Mouse (Mus musculus) embryonic facial prominence, embryonic 12.5 days (tissue): ENCODE measurements around the gene Mettl26. TPM values are rescaled to one million over a fixed set of nuclear protein-coding genes. Genes with fewer than 3 reads are reported as not detected.

Experiments used
- ATAC-seq: fragments of 200-750 bp; cut with Nextera tagmentation; 2 replicates; pipeline ENCODE4 v1.8.0; 2017; ENCODE audit not compliant: insufficient number of reproducible peaks, insufficient read depth, low FRiP score, low TSS enrichment
- H3K27ac ChIP-seq: fragments of 300-500 bp; sonication (generic); 2 replicates; pipeline ENCODE4 v1.5.1; 2016; ENCODE audit warnings: mild to moderate bottlenecking
- H3K27me3 ChIP-seq: fragments of 300-500 bp; sonication (generic); 2 replicates; pipeline ENCODE4 v1.6.1; 2016; ENCODE audit warnings: mild to moderate bottlenecking, moderate library complexity
- H3K36me3 ChIP-seq: fragments of 300-500 bp; sonication (generic); 2 replicates; pipeline ENCODE4 v1.6.1; 2016; ENCODE audit warnings: mild to moderate bottlenecking
- H3K4me1 ChIP-seq: fragments of 300-500 bp; sonication (generic); 2 replicates; pipeline ENCODE4 v1.6.1; 2016
- H3K4me2 ChIP-seq: fragments of 300-500 bp; sonication (generic); replicated peaks from 2 replicates; pipeline ENCODE4 v1.6.1; 2016; ENCODE audit warnings: mild to moderate bottlenecking, moderate library complexity
- H3K4me3 ChIP-seq: fragments of 300-500 bp; sonication (generic); 2 replicates; pipeline ENCODE4 v1.5.1; 2016; ENCODE audit warnings: mild to moderate bottlenecking
- H3K9ac ChIP-seq: fragments of 300-500 bp; sonication (generic); 2 replicates; pipeline ENCODE4 v1.6.1; 2016; ENCODE audit warnings: mild to moderate bottlenecking, moderate library complexity
- H3K9me3 ChIP-seq: fragments of 300-500 bp; sonication (generic); 2 replicates; pipeline ENCODE4 v1.6.1; 2016; ENCODE audit warnings: mild to moderate bottlenecking, moderate library complexity
- WGBS: fragments of 180-500 bp; shearing (Covaris S2); methylation state at CpG from one replicate; pipeline ENCODE4 v1.1.7; 2016; 5-methylcytosine and 5-hydroxymethylcytosine counted together
- polyA plus RNA-seq: library from polyadenylated mRNA; unstranded; fragments of >200 nt; fragmentation: Nextera tagmentation; extraction: Ambion mirVana; gene quantifications from 2 replicates; pipeline ENCODE4 v1.2.1, GENCODE M21; 2016

Gene Mettl26
- polyA plus RNA-seq, 1 experiment from 2014 or later, result 56.8 TPM

DNA sequence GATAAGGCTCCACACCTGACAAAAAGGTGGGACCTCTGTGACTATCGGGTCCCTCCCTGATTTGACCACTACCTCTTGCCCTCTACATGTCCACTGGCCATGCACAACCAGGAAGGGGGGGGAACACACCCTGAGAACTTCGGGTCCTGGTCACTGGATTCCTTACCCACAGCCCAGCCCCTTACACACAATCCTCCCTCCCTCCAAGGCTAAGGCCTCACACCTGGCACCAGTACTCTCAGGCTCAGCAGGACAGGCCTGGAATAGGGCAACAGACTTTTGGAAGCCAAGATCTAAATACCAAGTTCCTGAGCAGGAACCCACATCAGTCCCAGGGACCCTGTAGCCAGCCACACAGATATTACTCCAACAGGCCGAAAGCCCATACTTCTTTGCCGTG, 36.0 kb upstream of the Mettl26 start:
- H3K4me1 ChIP-seq, result peaks cover 50% of the 10 kb centered on the region
- no peak overlapping the region for H3K27ac ChIP-seq
- no peak overlapping the region for H3K4me2 ChIP-seq
- no peak for ATAC-seq
- H3K4me3 ChIP-seq, result no peak overlapping the region
- H3K27me3 ChIP-seq, result no peaks in the 10 kb centered on the region
- 88% methylated on average over 4 of the region's 4 CpGs for WGBS
- no peak overlapping the region for H3K9ac ChIP-seq
- H3K9me3 ChIP-seq, result no peaks in the 10 kb centered on the region
- peaks cover 59% of the 10 kb centered on the region for H3K36me3 ChIP-seq

- H3K36me3 ChIP-seq, result peaks cover 59% of the 10 kb centered on the region
Observed at GRCm38 (mm10) chr17:25839455-25840235, 35.2 kb upstream of the Mettl26 start.

GRCm38 (mm10) chr17:25840519-25840918, 34.4 kb upstream of the Mettl26 start:
- H3K4me1 ChIP-seq, result peaks cover 35% of the 10 kb centered on the region
- no peaks in the 10 kb centered on the region for H3K9me3 ChIP-seq
- ATAC-seq, result no peak
- no peaks in the 10 kb centered on the region for H3K27me3 ChIP-seq
- H3K36me3 ChIP-seq, result peaks cover 57% of the 10 kb centered on the region
- H3K4me2 ChIP-seq, result no peak overlapping the region
- no peak overlapping the region for H3K27ac ChIP-seq
- no peak overlapping the region for H3K9ac ChIP-seq
- 91% methylated on average over 6 of the region's 6 CpGs for WGBS
- H3K4me3 ChIP-seq, result no peak overlapping the region

More at GRCm38 (mm10) chr17:25839455-25840235, 35.2 kb upstream of the Mettl26 start:
- H3K27ac ChIP-seq, result no peak overlapping the region
- no peak overlapping the region for H3K4me3 ChIP-seq
- 86% methylated on average over 14 of the region's 14 CpGs for WGBS
- peaks cover 43% of the 10 kb centered on the region for H3K4me1 ChIP-seq
- no peak for ATAC-seq
- no peaks in the 10 kb centered on the region for H3K9me3 ChIP-seq
- no peak overlapping the region for H3K4me2 ChIP-seq
- no peak overlapping the region for H3K9ac ChIP-seq
- no peaks in the 10 kb centered on the region for H3K27me3 ChIP-seq

GRCm38 (mm10) chr17:25841117-25841880, 33.6 kb upstream of the Mettl26 start, which contains the start of gene Gm20683:
Gene Gm20683, minus strand, starts transcription at chr17:25841763.
- Histone ChIP-seq H3K36me3 (peaks cover 58% of the 10 kb centered on the region), H3K9ac (no peak within 1 kb of the TSS), H3K9me3 (no peaks in the 10 kb centered on the region), H3K4me3 (no peak within 1 kb of the TSS), H3K4me2 (no peak within 1 kb of the TSS), H3K27me3 (no peaks in the 10 kb centered on the region), H3K4me1 (peaks cover 27% of the 10 kb centered on the region), H3K27ac (no peak within 1 kb of the TSS)
- 92% methylated on average over 22 of the region's 22 CpGs for WGBS
- ATAC-seq, result no peak

DNA sequence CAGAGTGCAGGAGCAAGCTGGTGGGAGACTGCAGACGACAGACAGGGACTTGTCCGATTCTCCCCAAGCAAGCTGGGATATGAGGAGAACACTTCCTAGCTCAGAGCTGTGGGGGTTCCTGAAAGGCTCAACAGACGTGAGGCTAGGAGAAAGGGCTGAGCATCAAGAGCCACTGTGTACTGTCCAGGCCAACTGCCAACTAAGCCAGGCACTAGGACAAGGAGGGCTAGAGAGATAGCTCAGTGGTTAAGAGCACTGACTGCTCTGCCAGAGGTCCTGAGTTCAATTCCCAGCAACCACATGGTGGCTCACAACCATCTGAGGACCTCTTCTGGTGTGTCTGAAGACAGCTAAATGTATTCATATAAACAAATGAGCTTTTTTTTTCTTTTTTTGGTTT, 32.4 kb upstream of the Mettl26 start:
- H3K4me2 ChIP-seq, result no peak overlapping the region
- no peak overlapping the region for H3K27ac ChIP-seq

DNA sequence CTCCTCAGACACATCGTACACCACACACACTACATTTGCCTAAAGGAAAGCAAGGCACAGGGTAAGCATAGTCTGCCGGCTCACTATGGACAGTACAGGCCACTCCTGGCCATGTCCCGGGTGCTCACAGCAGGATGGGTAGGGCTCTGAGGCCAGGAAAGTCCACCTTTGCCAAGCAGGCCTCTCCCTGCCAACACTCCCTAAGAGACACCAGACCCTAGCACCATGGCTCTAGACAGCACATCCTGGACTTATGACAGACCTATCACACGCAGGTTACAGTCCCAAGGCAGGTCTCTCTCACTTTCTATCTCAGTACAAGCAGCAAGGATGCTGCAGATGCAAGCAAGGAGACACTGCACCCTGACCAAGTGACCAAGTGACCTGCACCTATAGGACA, 31.8 kb upstream of the Mettl26 start:
- Histone ChIP-seq H3K27me3 (no peaks in the 10 kb centered on the region), H3K4me1 (peaks cover 11% of the 10 kb centered on the region), H3K9ac (peak overlapping the region; percentile 91), H3K36me3 (peaks cover 59% of the 10 kb centered on the region), H3K27ac (no peak overlapping the region; the same call in 1 of the 2 replicates), H3K4me3 (peak overlapping the region; percentile 85), H3K4me2 (peak overlapping the region; percentile 91), H3K9me3 (no peaks in the 10 kb centered on the region)
- WGBS, result 91% methylated on average over 4 of the region's 4 CpGs
- no peak for ATAC-seq

More for the DNA sequence above, 32.4 kb upstream of the Mettl26 start:
- H3K36me3 ChIP-seq, result peaks cover 59% of the 10 kb centered on the region
- no peak overlapping the region for H3K9ac ChIP-seq
- H3K27me3 ChIP-seq, result no peaks in the 10 kb centered on the region
- H3K4me3 ChIP-seq, result no peak overlapping the region
- 80% methylated on average over 3 of the region's 3 CpGs for WGBS
- H3K9me3 ChIP-seq, result no peaks in the 10 kb centered on the region
- ATAC-seq, result no peak
- peaks cover 15% of the 10 kb centered on the region for H3K4me1 ChIP-seq

DNA sequence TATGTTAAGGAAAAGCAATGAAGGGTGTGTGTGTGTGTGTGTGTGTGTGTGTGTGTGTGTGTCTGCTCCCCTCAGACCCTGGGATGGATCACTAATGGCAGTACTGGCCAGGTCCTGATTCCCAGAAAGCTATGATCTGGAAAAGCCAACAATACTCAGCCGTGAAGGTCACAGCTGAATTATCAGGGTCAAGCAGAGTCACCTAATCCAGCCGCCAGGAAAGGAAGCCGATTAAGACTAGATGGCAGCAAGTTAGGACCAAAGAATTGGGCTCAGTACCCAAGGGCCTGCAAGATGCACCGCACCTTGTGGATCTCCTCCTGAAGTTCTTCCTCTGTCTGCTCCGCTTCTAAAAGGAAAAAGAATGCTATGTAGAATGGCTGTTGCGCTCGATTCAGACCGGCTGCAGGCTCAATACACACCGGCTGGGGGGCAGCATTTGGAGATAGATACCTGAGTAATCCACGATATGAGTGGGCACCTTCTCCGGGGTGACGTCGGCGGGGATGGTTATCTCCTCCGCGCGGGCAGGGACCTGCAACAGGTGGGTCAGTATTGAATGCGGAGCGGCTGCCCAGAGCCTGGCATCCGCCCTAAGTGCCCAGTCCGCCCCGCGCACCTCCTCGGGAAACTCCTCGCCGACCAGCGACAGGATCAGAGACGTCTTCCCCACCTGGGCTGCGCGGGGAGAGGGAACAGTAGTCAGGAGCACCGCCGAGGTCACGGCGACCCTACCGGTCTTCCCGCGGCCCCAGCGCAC, 31.1 kb upstream of the Mettl26 start:
- ATAC-seq, result 0 out of 2 replicates have a peak, but pooled peaks have one; percentile 4

GRCm38 (mm10) chr17:25844396-25844901, 30.4 kb upstream of the Mettl26 start, which contains the start of gene Rhot2:
Gene Rhot2, minus strand, starts transcription at chr17:25844851.
- H3K9ac ChIP-seq, result peak within 1 kb of the TSS; percentile 91
- H3K4me1 ChIP-seq, result peaks cover 11% of the 10 kb centered on the region
- H3K9me3 ChIP-seq, result no peaks in the 10 kb centered on the region
- peak within 1 kb of the TSS; percentile 82 for H3K27ac ChIP-seq
- H3K4me2 ChIP-seq, result peak within 1 kb of the TSS; percentile 91
- no peaks in the 10 kb centered on the region for H3K27me3 ChIP-seq
- ATAC-seq, result peak; percentile 90
- 1% methylated on average over 21 of the region's 21 CpGs for WGBS
- H3K36me3 ChIP-seq, result peaks cover 56% of the 10 kb centered on the region
- H3K4me3 ChIP-seq, result peak within 1 kb of the TSS; percentile 85

More for the DNA sequence above, 31.1 kb upstream of the Mettl26 start:
- Histone ChIP-seq H3K4me2 (peak overlapping the region; percentile 91), H3K36me3 (peaks cover 58% of the 10 kb centered on the region), H3K27ac (peak overlapping the region; percentile 82), H3K9ac (peak overlapping the region; percentile 91), H3K4me1 (peaks cover 11% of the 10 kb centered on the region), H3K9me3 (no peaks in the 10 kb centered on the region), H3K27me3 (no peaks in the 10 kb centered on the region), H3K4me3 (peak overlapping the region; percentile 85)
- 2% methylated on average over 38 of the region's 38 CpGs for WGBS

DNA sequence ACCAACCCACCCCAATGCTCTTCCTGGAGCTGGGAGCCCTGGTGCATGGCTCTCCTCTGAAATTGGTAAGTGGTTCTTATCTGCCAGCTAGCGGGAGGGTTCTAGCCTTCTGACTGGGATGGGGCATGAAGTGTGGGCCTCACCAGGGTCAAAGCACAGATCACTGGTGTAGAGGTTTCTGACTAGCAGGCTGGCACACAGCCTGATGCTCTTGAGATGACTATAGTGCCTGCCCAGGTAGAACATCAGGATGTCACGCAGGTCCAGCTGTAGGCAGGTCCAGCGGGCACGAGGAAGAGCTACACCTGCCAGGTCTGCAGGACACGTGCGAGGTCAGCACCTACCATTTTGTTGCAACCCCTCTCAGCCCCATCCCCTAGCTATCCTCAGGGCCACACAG, 14.6 kb upstream of the Mettl26 start:
- 88% methylated on average over 6 of the region's 6 CpGs for WGBS
- Histone ChIP-seq H3K4me1 (peaks cover 17% of the 10 kb centered on the region), H3K9ac (peak overlapping the region; percentile 82; the same call in 1 of the 2 replicates), H3K27me3 (no peaks in the 10 kb centered on the region), H3K4me3 (peak overlapping the region; percentile 72; the same call in 1 of the 2 replicates), H3K27ac (no peak overlapping the region), H3K4me2 (peak overlapping the region; percentile 89), H3K36me3 (peaks cover 8% of the 10 kb centered on the region), H3K9me3 (no peaks in the 10 kb centered on the region)
- ATAC-seq, result no peak

- peak; percentile 75 for ATAC-seq
- WGBS, result 3% methylated on average over 65 of the region's 65 CpGs
- H3K4me2 ChIP-seq, result peak within 1 kb of the TSS; percentile 89
- peak within 1 kb of the TSS; percentile 86 for H3K27ac ChIP-seq
- no peaks in the 10 kb centered on the region for H3K9me3 ChIP-seq
- no peaks in the 10 kb centered on the region for H3K27me3 ChIP-seq
- H3K4me3 ChIP-seq, result peak within 1 kb of the TSS; percentile 72
- no peaks in the 10 kb centered on the region for H3K36me3 ChIP-seq
- H3K4me1 ChIP-seq, result peaks cover 17% of the 10 kb centered on the region
- H3K9ac ChIP-seq, result peak within 1 kb of the TSS; percentile 82
Observed at GRCm38 (mm10) chr17:25860832-25861703, 13.8 kb upstream of the Mettl26 start, which contains the start of gene Wdr90. Gene Wdr90, minus strand, starts transcription at chr17:25861501.
